Mouse (Mus musculus) bone marrow macrophage, adult 2 months (primary cell): ENCODE measurements at regions not wholly inside any gene's neighbourhood (a gene's known extent, or its start where the extent isn't known, plus 50 kb on each side); places are given as distances from the start of the nearest gene placed in this dataset.

Experiments
- H3K27ac ChIP-seq: 2 replicates; pipeline ENCODE4 v1.5.1; 2012; ENCODE audit warnings: low read depth, low read length; ENCODE audit not compliant: insufficient read depth
- H3K4me1 ChIP-seq: 2 replicates; pipeline ENCODE4 v1.6.1; 2012; ENCODE audit warnings: low read length; ENCODE audit not compliant: control insufficient read depth, insufficient read depth
- H3K4me3 ChIP-seq: 2 replicates; pipeline ENCODE4 v1.5.1; 2012; ENCODE audit warnings: mild to moderate bottlenecking, low read length, moderate library complexity; ENCODE audit not compliant: insufficient read depth
- CTCF ChIP-seq: IDR thresholded peaks from 2 replicates; pipeline ENCODE4 v1.5.1; 2012; ENCODE audit warnings: low read depth, mild to moderate bottlenecking, low read length, moderate library complexity
- POLR2A ChIP-seq: IDR thresholded peaks from 2 replicates; pipeline ENCODE4 v1.6.1; 2012; ENCODE audit warnings: mild to moderate bottlenecking, low read depth, low read length, borderline replicate concordance

DNA sequence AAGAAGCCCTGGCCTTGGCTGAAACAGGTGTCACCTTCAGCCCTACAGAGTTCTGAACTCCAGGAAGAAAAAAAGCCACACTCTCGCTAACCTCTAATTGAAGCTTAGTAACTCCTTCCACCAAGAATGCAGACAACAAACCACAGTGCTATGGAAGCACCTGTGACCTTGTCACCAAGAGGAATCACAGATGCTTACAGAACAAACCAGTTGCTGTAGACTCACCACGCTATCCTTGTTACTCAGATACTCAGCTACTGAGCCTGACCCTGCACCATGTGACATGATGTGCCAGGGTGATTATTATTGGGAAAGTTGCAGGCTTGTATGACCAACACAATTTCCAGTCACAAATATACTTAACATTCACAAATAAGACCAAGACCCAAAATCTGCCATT is 104.6 kb downstream of the Sp3 start:
- no peaks in the 10 kb centered on the region for H3K4me1 ChIP-seq
- TF ChIP-seq CTCF, result no peak
- TF ChIP-seq POLR2A, result no peak
- no peak overlapping the region for H3K4me3 ChIP-seq
- no peak overlapping the region for H3K27ac ChIP-seq

DNA sequence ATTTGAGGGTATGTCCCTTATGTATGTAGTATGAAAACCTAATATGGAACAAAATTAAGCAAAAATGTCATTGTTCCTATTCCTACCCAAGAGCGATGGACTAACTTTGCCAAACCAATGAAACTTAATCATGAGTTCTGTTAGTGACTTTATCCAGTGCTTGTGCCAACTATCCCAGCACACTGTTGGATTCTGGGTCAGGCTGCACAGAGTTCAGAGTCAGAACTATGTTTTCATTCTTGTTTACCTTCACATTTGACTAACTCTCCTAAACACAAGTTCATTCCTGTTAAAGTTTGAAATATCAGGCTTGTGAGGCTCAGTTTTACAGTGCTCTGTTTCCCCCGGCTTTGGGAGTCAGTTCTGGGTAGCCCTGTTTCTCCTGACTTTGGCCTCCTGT is 100.2 kb downstream of the Sp3 start:
- no peak overlapping the region for H3K27ac ChIP-seq
- H3K4me1 ChIP-seq, result no peaks in the 10 kb centered on the region
- no peak overlapping the region for H3K4me3 ChIP-seq
- no peak for TF ChIP-seq POLR2A

DNA sequence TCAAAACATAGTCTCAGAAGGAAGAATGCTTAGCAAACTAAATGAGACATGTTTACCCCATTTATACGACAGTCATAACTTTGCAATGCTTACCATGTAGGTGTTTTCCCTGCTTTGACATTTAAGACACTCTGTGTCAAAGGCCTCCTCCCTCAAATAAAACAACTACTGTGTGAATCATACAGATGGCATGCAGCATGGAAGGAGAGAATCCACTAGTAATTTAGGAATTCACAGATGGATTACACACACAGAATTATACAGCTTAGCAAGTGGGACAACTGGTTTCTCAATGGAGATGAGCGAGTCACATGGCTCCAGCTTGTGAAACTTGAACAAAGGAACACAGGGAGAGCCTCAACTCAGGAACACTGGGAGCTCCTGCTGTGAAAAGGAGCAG is 98.7 kb downstream of the Sp3 start:
- no peak overlapping the region for H3K4me3 ChIP-seq
- no peaks in the 10 kb centered on the region for H3K4me1 ChIP-seq
- TF ChIP-seq POLR2A (no peak), CTCF (no peak)
- H3K27ac ChIP-seq, result no peak overlapping the region

GRCm38 (mm10) chr2:72886250-72886649 is 94.0 kb downstream of the Sp3 start:
- TF ChIP-seq CTCF, result no peak
- TF ChIP-seq POLR2A, result no peak
- H3K27ac ChIP-seq, result no peak overlapping the region
- H3K4me3 ChIP-seq, result no peak overlapping the region
- no peaks in the 10 kb centered on the region for H3K4me1 ChIP-seq
